In genomic region chr11:98681186-98681585, GRCm38 (mm10) we compare ENCODE assay signal across 33 mouse cellular contexts. TPM values are rescaled to one million over a fixed set of nuclear protein-coding genes. Genes with fewer than 3 reads are reported as not detected.
DNase-seq lines count a peak whose midpoint lies in the region; ATAC-seq and TF ChIP-seq lines count a peak whose summit lies in the region.
"Had no signal": no experiment of that assay in that cellular context is flagged by ENCODE, and none has a peak within 500 bp of the region (broad histone marks: within the 10 kb centered on the region; RNA-seq: fewer than 3 reads in every experiment).

No protein-coding gene starts in this region.

- peaks cover 12% of the 10 kb centered on the region for H3K36me3 ChIP-seq in intestine, embryonic 14.5 days (ENCODE audit: control insufficient read depth, insufficient read depth, low read length)
- H3K36me3 ChIP-seq in intestine, postnatal 0 days (ENCODE audit: control insufficient read depth, insufficient read depth): peaks cover 11% of the 10 kb centered on the region
- H3K36me3 ChIP-seq in midbrain, embryonic 10.5 days: peaks cover 18% of the 10 kb centered on the region
- H3K36me3 ChIP-seq in midbrain, embryonic 14.5 days (ENCODE audit: control insufficient read depth, insufficient read depth, low read length): peaks cover 11% of the 10 kb centered on the region
- H3K36me3 ChIP-seq in E14TG2a.4 (ENCODE audit: insufficient read depth, low read length) (peaks cover 19% of the 10 kb centered on the region), MEL (ENCODE audit: control insufficient read depth in 1 of 2, insufficient read depth in 2 of 2, low read length in 2 of 2) (peaks cover 4 to 25% of the 10 kb centered on the region in 2 experiments)

- H3K79me2 ChIP-seq in MEL (ENCODE audit: control insufficient read depth, insufficient read depth, low read length, poor library complexity): peaks cover 32% of the 10 kb centered on the region

- no peak overlapping the region for H3K4me3 ChIP-seq in intestine, embryonic 14.5 days (ENCODE audit: low read depth, low read length)
- no peak overlapping the region for H3K4me3 ChIP-seq in intestine, postnatal 0 days (ENCODE audit: low read depth, low read length)
- no peak overlapping the region for H3K4me3 ChIP-seq in midbrain, embryonic 10.5 days
- no peak overlapping the region for H3K4me3 ChIP-seq in midbrain, embryonic 14.5 days (replicated peaks; ENCODE audit: low read depth, low read length)
- peak overlapping the region; percentile 100 for H3K4me3 ChIP-seq in E14TG2a.4 (replicated peaks; ENCODE audit: low read length)
- peak overlapping the region in 1 of 2 experiments; percentile 59; a peak in 1 of 4 replicates for H3K4me3 ChIP-seq in MEL (ENCODE audit: control insufficient read depth in 1 of 2, insufficient read depth in 1 of 2, low read depth in 2 of 2, low read length in 2 of 2)

- no peaks in the 10 kb centered on the region for H3K9me3 ChIP-seq in intestine, embryonic 14.5 days (ENCODE audit: control insufficient read depth, low read length)
- no peaks in the 10 kb centered on the region for H3K9me3 ChIP-seq in intestine, postnatal 0 days (ENCODE audit: control insufficient read depth)
- H3K9me3 ChIP-seq in midbrain, embryonic 10.5 days (replicated peaks): no peaks in the 10 kb centered on the region
- H3K9me3 ChIP-seq in midbrain, embryonic 14.5 days (ENCODE audit: control insufficient read depth, low read length): no peaks in the 10 kb centered on the region
- no peaks in the 10 kb centered on the region for H3K9me3 ChIP-seq in E14TG2a.4 (ENCODE audit: low read length)
- no peaks in the 10 kb centered on the region for H3K9me3 ChIP-seq in MEL (replicated peaks; ENCODE audit: insufficient read depth, low read length)
- H3K9me3 ChIP-seq: heart, embryonic 13.5 days; limb, embryonic 12.5 days; lung, embryonic 15.5 days; neural tube, embryonic 12.5 days had no signal

- TF ChIP-seq RAD21 in MEL (IDR thresholded peaks at IDR 0.05; ENCODE audit: low read depth, low read length): no peak

- TF ChIP-seq POLR2A in MEL (IDR thresholded peaks at IDR 0.05; ENCODE audit: control insufficient read depth in 1 of 2, insufficient read depth in 1 of 2, low read depth in 1 of 2, low read length in 2 of 2, poor library complexity in 1 of 2): no peak

- peak overlapping the region; percentile 59 for H3K4me2 ChIP-seq in intestine, embryonic 14.5 days (ENCODE audit: low read length)
- no peak overlapping the region; the same call in 1 of the 2 replicates for H3K4me2 ChIP-seq in intestine, postnatal 0 days (replicated peaks; ENCODE audit: low read depth)
- no peak overlapping the region; the same call in 1 of the 2 replicates for H3K4me2 ChIP-seq in midbrain, embryonic 14.5 days (ENCODE audit: low read length)

- no peak for TF ChIP-seq EP300 in MEL (IDR thresholded peaks at IDR 0.05; ENCODE audit: low read depth in 1 of 2, low read length in 2 of 2)

- no peak overlapping the region for H3K9ac ChIP-seq in intestine, embryonic 14.5 days (ENCODE audit: low read length)
- H3K9ac ChIP-seq in intestine, postnatal 0 days (ENCODE audit: low read depth, low read length): no peak overlapping the region
- H3K9ac ChIP-seq in midbrain, embryonic 14.5 days (replicated peaks; ENCODE audit: low read length): no peak overlapping the region
- H3K9ac ChIP-seq in MEL (ENCODE audit: control insufficient read depth, low read depth, low read length, poor library complexity, severe bottlenecking): no peak overlapping the region
- H3K9ac ChIP-seq: limb, embryonic 12.5 days had no signal

- 80% methylated on average over 4 of the region's 4 CpGs for WGBS in intestine, embryonic 14.5 days
- WGBS in intestine, postnatal 0 days: 76% methylated on average over 4 of the region's 4 CpGs
- 82% methylated on average over 4 of the region's 4 CpGs for WGBS in midbrain, embryonic 10.5 days
- 75% methylated on average over 4 of the region's 4 CpGs for WGBS in midbrain, embryonic 14.5 days

- no peaks in the 10 kb centered on the region for H3K27me3 ChIP-seq in intestine, embryonic 14.5 days (replicated peaks; ENCODE audit: control insufficient read depth, insufficient read depth, low read length)
- H3K27me3 ChIP-seq in intestine, postnatal 0 days (replicated peaks; ENCODE audit: control insufficient read depth, insufficient read depth, low read length): no peaks in the 10 kb centered on the region
- H3K27me3 ChIP-seq in midbrain, embryonic 10.5 days (ENCODE audit: low read depth, poor library complexity, severe bottlenecking): no peaks in the 10 kb centered on the region
- H3K27me3 ChIP-seq in midbrain, embryonic 14.5 days (ENCODE audit: control insufficient read depth, insufficient read depth, low read length): no peaks in the 10 kb centered on the region
- H3K27me3 ChIP-seq in E14TG2a.4 (ENCODE audit: insufficient read depth, low read length): no peaks in the 10 kb centered on the region
- H3K27me3 ChIP-seq in MEL (ENCODE audit: control insufficient read depth in 1 of 2, insufficient read depth in 2 of 2, low read length in 2 of 2): no peaks in the 10 kb centered on the region
- H3K27me3 ChIP-seq: heart, embryonic 13.5 days; limb, embryonic 12.5 days; lung, embryonic 15.5 days; neural tube, embryonic 12.5 days had no signal

- peaks cover 16% of the 10 kb centered on the region for H3K4me1 ChIP-seq in intestine, embryonic 14.5 days (replicated peaks; ENCODE audit: control insufficient read depth, insufficient read depth, low read length)
- no peaks in the 10 kb centered on the region for H3K4me1 ChIP-seq in intestine, postnatal 0 days (replicated peaks; ENCODE audit: control insufficient read depth, insufficient read depth, low read length)
- H3K4me1 ChIP-seq in midbrain, embryonic 10.5 days: peaks cover 19% of the 10 kb centered on the region
- peaks cover 7% of the 10 kb centered on the region for H3K4me1 ChIP-seq in midbrain, embryonic 14.5 days (ENCODE audit: control insufficient read depth, insufficient read depth, low read length)
- peaks cover 74% of the 10 kb centered on the region for H3K4me1 ChIP-seq in E14TG2a.4 (replicated peaks; ENCODE audit: low read depth, low read length)
- H3K4me1 ChIP-seq in MEL (ENCODE audit: control insufficient read depth in 1 of 2, insufficient read depth in 2 of 2, low read length in 2 of 2): peaks cover 3 to 19% of the 10 kb centered on the region in 2 experiments

- H3K27ac ChIP-seq in intestine, embryonic 14.5 days (ENCODE audit: low read depth): no peak overlapping the region
- no peak overlapping the region for H3K27ac ChIP-seq in intestine, postnatal 0 days (ENCODE audit: low read depth, low read length)
- H3K27ac ChIP-seq in midbrain, embryonic 10.5 days (replicated peaks): peak overlapping the region; percentile 96; the same call in 1 of the 2 replicates
- no peak overlapping the region for H3K27ac ChIP-seq in midbrain, embryonic 14.5 days (replicated peaks; ENCODE audit: low read depth, low read length)
- no peak overlapping the region for H3K27ac ChIP-seq in MEL (ENCODE audit: control insufficient read depth, low read depth, low read length)

- TF ChIP-seq CTCF in intestine, postnatal 0 days (IDR thresholded peaks at IDR 0.05; ENCODE audit: low read depth): no peak
- no peak for TF ChIP-seq CTCF in E14TG2a.4 (conservative IDR thresholded peaks at IDR 0.05; ENCODE audit: low read length)
- no peak for TF ChIP-seq CTCF in MEL (IDR thresholded peaks at IDR 0.05 in 2 of 3, conservative IDR thresholded peaks at IDR 0.05 in 1 of 3; ENCODE audit: control insufficient read depth in 1 of 3, insufficient read depth in 1 of 3, low read depth in 2 of 3, low read length in 3 of 3, poor library complexity in 1 of 3, severe bottlenecking in 1 of 3)

- no peak for DNase-seq in intestine, embryonic 14.5 days (ENCODE audit: low spot score)
- no peak for DNase-seq in midbrain, embryonic 10.5 days (ENCODE audit: low spot score)
- no peak for DNase-seq in midbrain, embryonic 14.5 days
- no peak for DNase-seq in MEL (ENCODE audit: low read depth, low spot score)
- no peak for DNase-seq in ovary, adult 18-20 months (ENCODE audit: low spot score)
- no peak for DNase-seq in retina, embryonic 14.5 days (ENCODE audit: low spot score)
- DNase-seq: B cell, adult 2 months; cerebellum, adult 11 months; cerebellum, adult 9-11 months; forebrain, postnatal 0 days; gastrocnemius, postnatal 25 days; heart, adult 18-20 months; heart, postnatal 14 days; kidney, postnatal 25 days; layer of hippocampus, postnatal 36 days; lung, postnatal 36 days; right cerebral cortex, postnatal 14 days had no signal

- ATAC-seq in intestine, embryonic 14.5 days (replicated peaks; ENCODE audit: low FRiP score, low TSS enrichment, low read depth): no peak
- ATAC-seq in intestine, postnatal 0 days: no peak
- ATAC-seq in midbrain, embryonic 14.5 days (ENCODE audit: low FRiP score, low TSS enrichment): no peak

RNA-seq across cellular contexts. Expression of gene Psmd3, which starts 1.2 kb away (rescaled TPM):
- 141 and 149 TPM in 2 replicates for polyA plus RNA-seq in intestine, embryonic 14.5 days (2014; fragmentation: Nextera tagmentation; extraction: Ambion mirVana)
- polyA plus RNA-seq in intestine, postnatal 0 days (2015; fragmentation: Nextera tagmentation; extraction: Ambion mirVana): 95.5 and 96.2 TPM in 2 replicates
- polyA plus RNA-seq in midbrain, embryonic 10.5 days (2016; fragmentation: Nextera tagmentation; extraction: Ambion mirVana): 246 and 258 TPM in 2 replicates
- polyA plus RNA-seq in midbrain, embryonic 14.5 days (2014; fragmentation: Nextera tagmentation; extraction: Ambion mirVana): 135 and 164 TPM in 2 replicates
- total RNA-seq in MEL (2012; rRNA removed): 350 and 385 TPM in 2 replicates
- polyA plus RNA-seq in MEL (2012; ENCODE audit: insufficient read depth in 1 of 2, insufficient read length in 2 of 2, low read depth in 1 of 2, low replicate concordance in 2 of 2, missing spikeins in 1 of 2): 100 to 1,000 TPM; 214 to 417 TPM

RNA-seq across cellular contexts. Expression of gene Gsdma, which starts 17.0 kb away (rescaled TPM):
- polyA plus RNA-seq in intestine, embryonic 14.5 days (2014; fragmentation: Nextera tagmentation; extraction: Ambion mirVana): not detected in 2 replicates
- polyA plus RNA-seq in intestine, postnatal 0 days (2015; fragmentation: Nextera tagmentation; extraction: Ambion mirVana): 0.38 and 0.42 TPM in 2 replicates
- polyA plus RNA-seq in midbrain, embryonic 10.5 days (2016; fragmentation: Nextera tagmentation; extraction: Ambion mirVana): not detected in 2 replicates
- not detected in 2 replicates for polyA plus RNA-seq in midbrain, embryonic 14.5 days (2014; fragmentation: Nextera tagmentation; extraction: Ambion mirVana)
- total RNA-seq in MEL (2012; rRNA removed): 0.23 and 0.62 TPM in 2 replicates
- polyA plus RNA-seq in MEL (2012; ENCODE audit: insufficient read depth in 1 of 2, insufficient read length in 2 of 2, low read depth in 1 of 2, low replicate concordance in 2 of 2, missing spikeins in 1 of 2): 1 to 10 TPM in 1 of 2 experiments, not detected in 1; 1.2 TPM
- total RNA-seq: adrenal gland, adult 18-20 months; adrenal gland, postnatal 4 days; forebrain, postnatal 0 days; heart, postnatal 14 days; layer of hippocampus, postnatal 36 days had no signal
- polyA plus RNA-seq: kidney, embryonic 14.5 days; limb, embryonic 12.5 days; neural tube, embryonic 12.5 days had no signal

RNA-seq across cellular contexts. Expression of gene Csf3, which starts 19.9 kb away (rescaled TPM):
- not detected in 2 replicates for polyA plus RNA-seq in intestine, embryonic 14.5 days (2014; fragmentation: Nextera tagmentation; extraction: Ambion mirVana)
- polyA plus RNA-seq in intestine, postnatal 0 days (2015; fragmentation: Nextera tagmentation; extraction: Ambion mirVana): 0.08 TPM in 1 of 2 replicates, not detected in the other
- not detected in 2 replicates for polyA plus RNA-seq in midbrain, embryonic 10.5 days (2016; fragmentation: Nextera tagmentation; extraction: Ambion mirVana)
- polyA plus RNA-seq in midbrain, embryonic 14.5 days (2014; fragmentation: Nextera tagmentation; extraction: Ambion mirVana): not detected in 2 replicates
- not detected in 2 replicates for total RNA-seq in MEL (2012; rRNA removed)
- under 1 TPM in 1 of 2 experiments, not detected in 1; 0.18 TPM for polyA plus RNA-seq in MEL (2012; ENCODE audit: insufficient read depth in 1 of 2, insufficient read length in 2 of 2, low read depth in 1 of 2, low replicate concordance in 2 of 2, missing spikeins in 1 of 2)
- total RNA-seq: adrenal gland, adult 18-20 months; adrenal gland, postnatal 4 days; common myeloid progenitor, adult 5-6 weeks; forebrain, postnatal 0 days; gastrocnemius, postnatal 25 days; heart, adult 18-20 months; heart, postnatal 14 days; layer of hippocampus, adult 8-10 months; layer of hippocampus, postnatal 36 days; left cerebral cortex, postnatal 10 days; megakaryocyte-erythroid progenitor cell, adult 5-6 weeks had no signal
- polyA plus RNA-seq: forebrain, postnatal 0 days; heart, embryonic 13.5 days; hindbrain, embryonic 16.5 days; intestine, embryonic 16.5 days; kidney, embryonic 14.5 days; limb, embryonic 12.5 days; lung, embryonic 15.5 days; neural tube, embryonic 12.5 days had no signal

RNA-seq across cellular contexts. Expression of gene Gsdma2, which starts 34.6 kb away (rescaled TPM):
- polyA plus RNA-seq in intestine, embryonic 14.5 days (2014; fragmentation: Nextera tagmentation; extraction: Ambion mirVana): not detected in 2 replicates
- polyA plus RNA-seq in intestine, postnatal 0 days (2015; fragmentation: Nextera tagmentation; extraction: Ambion mirVana): 0.14 and 0.16 TPM in 2 replicates
- not detected in 2 replicates for polyA plus RNA-seq in midbrain, embryonic 10.5 days (2016; fragmentation: Nextera tagmentation; extraction: Ambion mirVana)
- polyA plus RNA-seq in midbrain, embryonic 14.5 days (2014; fragmentation: Nextera tagmentation; extraction: Ambion mirVana): not detected in 2 replicates
- not detected in 2 replicates for total RNA-seq in MEL (2012; rRNA removed)
- not detected for polyA plus RNA-seq in MEL (2012; ENCODE audit: insufficient read depth in 1 of 2, insufficient read length in 2 of 2, low read depth in 1 of 2, low replicate concordance in 2 of 2, missing spikeins in 1 of 2)
- total RNA-seq: common myeloid progenitor, adult 5-6 weeks; forebrain, postnatal 0 days; gastrocnemius, postnatal 25 days; heart, adult 18-20 months; layer of hippocampus, adult 8-10 months; layer of hippocampus, postnatal 36 days; left cerebral cortex, postnatal 10 days; megakaryocyte-erythroid progenitor cell, adult 5-6 weeks had no signal
- polyA plus RNA-seq: heart, embryonic 13.5 days; hindbrain, embryonic 16.5 days; kidney, embryonic 14.5 days; limb, embryonic 12.5 days; lung, embryonic 15.5 days; neural tube, embryonic 12.5 days; urinary bladder, adult 2 months had no signal

RNA-seq across cellular contexts. Expression of gene Med24, which starts 48.0 kb away (rescaled TPM):
- 43.0 and 48.0 TPM in 2 replicates for polyA plus RNA-seq in intestine, embryonic 14.5 days (2014; fragmentation: Nextera tagmentation; extraction: Ambion mirVana)
- 14.7 and 18.5 TPM in 2 replicates for polyA plus RNA-seq in intestine, postnatal 0 days (2015; fragmentation: Nextera tagmentation; extraction: Ambion mirVana)
- 74.1 and 82.2 TPM in 2 replicates for polyA plus RNA-seq in midbrain, embryonic 10.5 days (2016; fragmentation: Nextera tagmentation; extraction: Ambion mirVana)
- polyA plus RNA-seq in midbrain, embryonic 14.5 days (2014; fragmentation: Nextera tagmentation; extraction: Ambion mirVana): 65.7 and 81.1 TPM in 2 replicates
- total RNA-seq in MEL (2012; rRNA removed): 37.5 and 41.4 TPM in 2 replicates
- 10 to 100 TPM in 1 of 2 experiments, not detected in 1; 89.8 TPM for polyA plus RNA-seq in MEL (2012; ENCODE audit: insufficient read depth in 1 of 2, insufficient read length in 2 of 2, low read depth in 1 of 2, low replicate concordance in 2 of 2, missing spikeins in 1 of 2)
